Mouse (Mus musculus) cerebellum, adult 11 months (tissue): Measurements from ENCODE around the gene Uqcc1.

Source experiments
- DNase-seq: peaks from one replicate; pipeline ENCODE4 v3.0.0; 2022

The Uqcc1 gene

DNA sequence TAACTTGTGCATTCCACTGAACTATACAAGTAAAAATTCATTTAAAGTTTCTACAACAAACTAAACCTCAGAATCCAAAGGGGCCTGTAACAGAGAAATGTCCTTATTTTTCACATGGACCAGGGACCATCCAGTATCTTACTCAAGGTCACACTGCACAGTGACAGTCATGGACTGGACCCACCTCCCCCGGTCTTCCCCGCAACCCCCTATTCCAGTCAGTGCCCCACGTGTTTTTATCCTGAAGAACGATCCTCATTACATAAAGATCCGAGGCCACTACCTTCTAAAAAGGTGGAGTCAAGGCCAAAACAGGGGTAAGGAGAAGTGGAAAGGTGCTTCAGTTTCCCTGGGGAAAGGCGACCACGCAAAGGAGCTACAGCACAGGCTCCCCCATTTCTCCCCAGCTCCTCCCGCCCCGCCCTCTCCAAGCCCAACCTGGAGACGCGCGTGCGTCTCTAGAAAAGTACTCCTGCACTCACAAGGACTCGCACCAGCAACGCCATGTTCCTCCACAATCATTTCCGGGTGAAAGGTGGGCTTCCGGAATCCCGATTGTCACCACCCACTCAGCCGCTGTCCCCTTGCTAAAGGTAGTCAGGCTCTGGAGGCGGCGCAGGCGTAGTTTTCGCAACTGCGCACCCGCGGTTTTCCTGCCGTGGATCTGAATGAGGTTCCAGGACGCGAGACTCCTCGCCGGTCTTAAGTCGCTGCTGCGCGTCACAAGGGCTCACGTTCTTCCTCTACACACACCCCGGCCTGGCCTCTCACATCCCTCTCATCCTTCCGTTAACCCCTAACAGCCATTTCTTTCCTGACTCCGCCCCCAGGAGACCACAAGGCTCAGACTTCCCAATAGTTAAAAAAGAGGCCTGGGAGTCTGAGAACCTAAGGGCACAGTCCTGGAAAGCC lies at the start of gene Uqcc1:
Gene Uqcc1, minus strand, starts transcription at position 780 of the 912 bp plus-strand sequence.
- DNase-seq: peak; percentile 88

DNA sequence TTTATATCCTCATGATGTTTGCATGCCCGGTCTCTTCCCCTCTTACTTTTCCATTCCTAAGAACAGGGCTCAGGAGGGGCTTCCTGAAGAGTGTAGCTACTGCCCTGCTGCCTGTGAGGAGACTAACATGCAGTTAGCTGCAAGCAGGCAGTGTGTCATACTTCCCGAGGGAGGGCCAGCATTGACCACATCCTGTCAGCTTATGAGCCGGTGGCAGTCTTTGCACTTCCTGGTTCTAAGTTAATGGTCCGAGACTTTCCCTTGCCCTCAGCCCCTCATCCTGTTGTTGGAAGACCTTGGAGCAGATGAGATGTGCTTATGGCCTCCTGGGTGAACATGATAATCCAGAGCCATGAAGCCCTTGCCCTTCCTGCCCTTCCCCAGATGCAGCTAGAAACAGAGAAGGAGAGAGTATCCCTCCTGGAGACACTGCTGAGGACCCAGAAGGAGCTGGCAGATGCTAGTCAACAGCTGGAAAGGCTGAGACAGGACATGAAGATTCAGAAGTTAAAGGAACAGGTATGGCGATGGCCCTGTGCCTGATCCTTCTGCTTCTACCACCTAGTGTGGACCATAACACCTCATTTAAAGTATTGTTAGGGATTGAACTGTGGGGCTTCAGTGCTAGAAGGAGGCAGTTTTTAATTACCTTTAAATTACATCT lies 49.4 kb upstream of the Uqcc1 start:
- no peak for DNase-seq

DNA sequence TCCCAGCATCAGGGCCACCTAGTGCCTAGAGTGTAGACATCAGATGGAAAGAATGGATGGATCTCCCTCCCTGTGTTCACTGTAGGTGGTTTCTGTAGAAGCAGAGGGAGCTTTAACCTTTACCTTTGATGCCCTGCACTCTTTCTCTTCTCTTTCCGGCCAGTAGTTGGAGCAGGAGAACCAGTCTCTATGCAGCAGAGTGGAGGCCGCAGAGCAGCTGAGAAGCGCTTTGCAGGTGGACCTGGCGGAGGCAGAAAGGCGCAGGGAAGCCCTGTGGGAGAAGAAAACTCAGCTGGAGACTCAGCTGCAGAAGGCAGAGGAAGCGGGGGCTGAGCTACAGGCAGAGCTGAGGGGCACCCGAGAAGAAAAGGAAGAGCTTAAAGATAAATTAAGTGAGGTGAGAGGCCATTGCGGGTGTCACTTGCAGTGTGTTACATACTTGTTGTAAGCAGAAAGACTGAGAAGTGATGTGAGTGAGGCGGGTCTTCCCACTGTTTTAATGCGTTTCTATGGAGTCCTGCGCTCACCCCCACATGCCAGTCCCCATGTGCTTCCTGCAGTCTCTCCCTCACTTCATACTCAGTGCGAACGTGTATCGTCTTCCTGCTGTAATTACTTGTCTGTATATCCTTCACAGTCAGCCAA lies 44.1 kb upstream of the Uqcc1 start:
- DNase-seq: no peak

DNA sequence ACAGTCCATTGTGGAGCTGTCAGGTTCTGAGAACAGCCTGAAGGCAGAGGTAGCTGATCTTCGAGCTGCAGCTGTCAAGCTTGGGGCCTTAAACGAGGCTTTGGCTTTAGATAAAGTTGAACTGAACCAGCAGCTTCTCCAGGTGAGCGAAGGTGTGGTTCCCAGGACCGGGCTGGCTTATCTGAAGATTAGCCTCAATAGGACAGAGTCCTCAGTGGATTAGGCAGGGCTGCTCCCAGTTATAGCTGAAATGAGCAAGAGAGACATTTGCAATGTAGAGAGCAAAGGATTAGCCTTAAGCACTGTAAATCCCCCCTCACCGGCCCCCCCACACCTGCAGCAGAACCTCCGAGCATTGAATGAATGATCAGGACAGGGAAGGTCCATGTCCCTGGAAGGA lies 43.2 kb upstream of the Uqcc1 start:
- DNase-seq: no peak

DNA sequence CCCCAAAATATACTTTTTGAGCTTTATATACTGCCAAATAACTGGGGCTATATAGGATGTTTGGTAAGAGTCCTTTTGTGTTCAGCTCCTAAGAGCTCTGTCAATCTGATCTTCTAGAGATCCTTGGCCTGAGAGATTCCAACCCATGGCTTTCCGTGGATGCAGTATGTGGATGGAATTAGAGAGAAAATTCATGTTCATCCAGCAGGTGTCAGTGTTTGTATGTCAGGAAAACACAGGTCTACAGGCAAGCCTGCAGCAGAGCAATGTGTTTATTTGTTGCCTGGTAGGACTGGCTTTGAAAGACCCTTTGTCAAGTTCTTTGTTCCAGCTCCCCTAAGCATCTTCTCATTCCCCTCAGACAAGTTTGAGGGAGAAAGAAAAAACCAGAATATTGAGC lies 32.9 kb upstream of the Uqcc1 start:
- DNase-seq: no peak

DNA sequence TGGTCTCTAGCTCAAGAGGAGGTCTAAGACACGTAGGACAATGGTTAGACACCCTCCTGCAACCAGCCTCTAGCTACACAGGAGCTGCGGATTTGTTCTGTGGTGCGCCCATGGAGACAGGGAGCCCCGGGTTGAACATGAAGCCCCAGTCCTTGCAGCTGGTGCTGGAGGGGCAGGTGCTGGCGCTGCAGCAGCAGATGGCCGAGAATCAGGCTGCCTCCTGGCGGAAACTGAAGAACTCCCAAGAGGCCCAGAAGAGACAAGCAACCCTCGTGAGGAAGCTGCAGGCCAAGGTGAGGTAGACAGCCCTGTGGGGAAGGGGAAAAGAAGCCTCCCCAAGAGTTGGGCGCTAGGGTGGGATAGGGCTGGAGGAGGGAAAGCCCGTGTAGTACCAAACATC lies 31.8 kb upstream of the Uqcc1 start:
- DNase-seq: no peak

DNA sequence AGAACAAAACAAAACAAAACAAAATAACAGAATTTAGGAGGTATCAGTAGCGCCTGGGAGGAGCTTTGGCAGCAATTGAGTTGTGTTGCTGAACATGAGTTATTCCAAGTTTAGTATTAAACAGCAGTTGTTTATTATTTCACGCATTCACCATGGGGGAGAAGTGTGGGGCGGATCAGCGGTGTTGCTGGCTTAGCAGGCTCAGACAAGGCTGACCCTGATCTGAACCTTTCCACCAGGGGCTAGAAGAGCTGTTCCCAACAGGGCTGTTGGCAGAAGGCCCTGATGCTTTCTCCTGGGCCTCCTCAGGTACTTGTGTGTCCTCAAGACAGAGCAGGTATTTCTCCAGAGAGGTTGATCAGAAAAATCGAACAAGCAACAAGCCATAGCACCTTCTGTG lies 29.9 kb upstream of the Uqcc1 start:
- no peak for DNase-seq

DNA sequence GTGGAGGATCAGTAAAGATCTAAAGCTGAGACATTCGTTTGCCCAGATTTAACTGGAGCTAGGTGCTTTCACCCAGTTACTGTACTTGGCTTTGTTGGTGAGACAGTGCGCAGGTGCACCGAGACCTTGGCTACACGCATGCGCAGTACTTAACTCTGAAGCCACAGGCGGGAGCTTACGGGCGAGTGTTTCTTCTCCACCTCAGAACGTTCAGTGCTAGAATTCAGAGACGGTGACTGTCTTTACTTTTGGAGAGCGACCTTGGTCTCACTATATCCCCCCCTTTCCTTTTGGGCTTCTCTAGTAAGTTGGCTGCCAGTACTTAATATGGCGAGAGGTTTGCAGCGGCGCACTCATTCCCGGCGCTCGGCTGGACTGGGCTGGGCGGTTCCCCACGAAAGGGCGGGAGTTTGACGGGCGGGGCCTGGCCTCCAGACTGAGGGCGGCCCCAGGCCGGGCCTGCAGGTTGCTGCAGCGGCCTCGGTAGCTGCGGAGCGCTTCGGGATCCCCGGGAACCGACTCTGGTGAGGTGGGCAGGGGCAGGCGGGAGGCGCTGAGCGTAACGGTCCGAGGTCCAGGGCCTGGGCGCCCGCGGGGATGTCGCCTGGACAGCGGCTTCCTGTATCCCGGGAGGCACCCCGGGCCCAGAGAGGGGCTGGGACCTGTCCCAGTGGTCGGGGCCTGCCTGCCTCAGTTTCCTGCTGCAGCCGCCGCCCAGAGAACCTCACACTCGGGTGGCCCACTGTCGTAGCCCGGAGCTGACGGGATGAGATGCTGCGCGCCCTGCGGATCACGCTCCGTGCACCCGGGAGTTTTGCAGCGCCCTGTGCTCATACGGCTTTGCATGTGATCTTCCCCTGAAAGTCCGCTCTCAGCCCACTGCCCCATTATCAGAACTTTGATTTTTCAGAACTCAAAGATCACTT lies 26.3 kb upstream of the Uqcc1 start, which contains the start of gene Cep250:
Gene Cep250, plus strand, starts transcription at position 325 of the 926 bp plus-strand sequence.
- DNase-seq: peak; percentile 91

DNA sequence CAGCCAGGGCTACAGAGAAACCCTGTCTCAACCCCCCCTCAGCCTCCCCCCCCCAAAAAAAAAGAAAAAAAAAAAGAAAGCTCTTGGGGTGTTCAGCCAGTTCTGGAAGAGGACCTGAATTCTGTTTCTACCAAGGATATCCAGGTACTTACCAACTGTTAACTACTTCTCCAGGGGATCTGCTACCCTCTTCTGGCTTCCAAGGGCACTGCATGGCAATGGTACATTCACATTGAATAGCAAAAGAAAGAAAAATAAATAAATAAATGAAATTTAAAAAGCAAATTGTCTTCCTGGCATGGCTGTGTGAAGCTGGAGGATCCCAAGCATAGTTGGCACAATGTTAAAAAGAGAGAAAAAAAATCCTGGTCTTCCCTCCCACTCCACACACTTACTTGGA lies 21.9 kb upstream of the Uqcc1 start:
- DNase-seq: peak; percentile 59

DNA sequence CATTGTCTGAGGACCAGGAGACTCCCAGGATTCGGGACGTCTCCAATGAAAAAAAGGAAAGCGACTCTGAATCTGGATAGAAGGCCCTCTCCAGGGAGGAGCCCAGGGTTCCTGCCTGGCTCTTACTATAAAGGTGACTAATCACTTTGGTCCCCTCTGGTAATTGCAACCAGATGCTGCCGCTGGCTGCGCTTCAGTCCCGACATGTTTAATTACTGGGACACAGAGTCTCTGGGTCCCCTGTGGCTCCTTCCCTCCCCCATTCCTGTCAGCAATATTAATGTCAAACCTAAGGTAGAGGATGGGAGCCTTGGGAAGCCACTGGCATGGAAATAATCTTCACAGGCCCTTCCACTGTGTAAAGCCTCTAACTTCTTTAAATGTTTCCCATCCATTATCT lies 19.3 kb upstream of the Uqcc1 start:
- DNase-seq: no peak

DNA sequence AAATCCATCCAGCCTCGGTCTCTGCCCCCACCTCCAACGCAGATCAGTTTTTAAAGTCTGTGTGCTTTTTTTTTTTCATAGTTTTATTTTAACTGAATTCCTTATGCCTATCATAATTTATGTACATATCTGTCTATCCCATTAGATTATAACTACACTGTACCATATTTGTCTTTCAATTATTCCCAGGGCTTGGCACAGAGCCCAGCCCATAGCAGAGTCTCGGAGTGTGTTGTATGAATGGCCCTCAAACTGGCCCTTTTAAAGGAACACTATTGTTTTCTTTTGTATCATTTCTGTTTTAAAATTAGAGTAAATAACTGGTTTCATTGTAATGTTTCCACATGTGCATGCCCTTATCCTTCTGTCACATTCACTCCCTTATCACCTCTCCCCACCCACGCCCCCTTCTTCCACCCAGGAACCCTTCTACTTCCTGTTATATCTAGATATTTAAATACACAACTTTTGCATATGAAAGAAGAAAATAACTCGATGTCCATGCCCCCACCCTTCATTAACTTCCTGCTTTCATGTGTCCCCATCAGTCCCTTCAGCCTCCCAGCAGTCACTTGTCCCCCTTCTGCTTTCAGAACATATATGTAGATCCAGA lies 17.4 kb upstream of the Uqcc1 start:
- no peak for DNase-seq

DNA sequence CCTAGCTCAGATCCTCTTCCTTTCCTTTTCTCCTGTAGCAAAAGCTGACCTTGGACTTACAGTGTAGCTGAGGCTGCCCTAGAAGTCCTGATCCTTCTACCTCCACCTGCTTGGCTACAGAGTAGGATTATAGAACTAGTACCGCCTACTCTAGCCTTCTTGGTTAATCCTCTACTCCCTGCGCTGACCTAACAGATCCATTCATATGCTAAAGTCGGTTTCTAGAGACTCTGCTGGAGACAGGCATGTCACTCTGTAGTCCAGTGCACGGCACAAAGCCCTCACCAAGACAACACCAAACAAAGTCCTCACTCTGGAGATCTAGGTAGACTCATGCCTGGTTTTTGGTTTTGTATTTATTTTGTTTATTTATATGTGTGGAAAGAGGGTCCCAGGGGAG lies 16.4 kb upstream of the Uqcc1 start:
- DNase-seq: no peak

DNA sequence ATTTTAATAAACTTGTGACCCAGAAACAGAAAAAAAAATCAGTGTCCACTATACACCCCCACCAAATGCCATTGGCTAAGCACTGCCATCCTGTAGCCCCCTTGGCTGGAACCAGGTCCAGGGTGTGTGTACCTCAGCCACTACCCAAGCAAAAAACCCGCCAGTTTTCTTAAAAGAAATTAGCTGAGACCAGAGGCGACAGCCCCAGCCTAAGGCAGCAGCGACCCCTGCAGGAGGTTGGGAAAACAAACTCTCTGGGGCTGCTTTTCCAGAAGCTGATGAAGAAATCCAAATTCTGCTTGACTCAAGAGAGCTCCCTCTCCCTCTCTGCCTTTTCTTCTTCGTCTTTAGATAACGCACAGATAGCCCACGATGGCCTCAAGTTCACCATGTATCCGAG lies 16.0 kb upstream of the Uqcc1 start:
- peak; percentile 41 for DNase-seq

DNA sequence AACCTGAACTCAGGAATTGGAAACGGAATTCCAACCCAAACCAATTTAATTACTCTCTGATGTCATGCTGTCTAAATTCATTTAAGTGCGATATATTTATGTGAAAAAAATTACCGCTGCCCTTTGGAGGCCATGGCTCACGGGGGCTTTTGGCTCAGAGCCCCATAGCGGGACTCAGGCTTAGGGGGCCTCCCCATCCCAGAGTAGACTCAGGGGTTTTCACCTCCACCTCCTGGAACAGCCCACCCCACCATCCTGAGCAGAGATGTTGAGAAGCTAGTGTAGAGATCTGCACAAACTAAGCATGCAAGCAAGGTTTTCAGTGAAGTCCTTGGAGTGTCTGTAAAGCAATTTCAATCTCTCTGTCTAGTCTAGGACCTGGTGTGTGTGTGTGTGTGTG lies 15.5 kb upstream of the Uqcc1 start:
- DNase-seq: no peak

DNA sequence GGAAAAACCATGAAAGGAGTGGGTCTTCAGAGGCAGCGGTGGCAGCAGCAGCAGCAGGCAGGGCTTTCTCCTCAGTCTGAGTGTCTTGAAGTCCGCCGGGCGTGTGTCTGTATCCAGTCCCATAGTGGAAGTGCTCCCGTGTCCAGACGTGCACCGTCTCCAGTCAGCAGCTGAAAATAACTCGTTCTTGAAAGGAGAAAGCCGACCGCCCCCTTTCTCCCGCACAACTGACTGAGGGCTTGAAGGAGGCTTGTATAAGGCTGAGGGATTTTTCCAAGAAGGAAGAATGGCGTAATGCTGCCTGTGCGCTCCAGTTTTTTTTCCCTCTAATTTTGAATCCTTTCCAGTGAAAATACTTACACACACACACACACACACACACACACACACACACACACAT lies 15.0 kb upstream of the Uqcc1 start, which contains the start of gene Gdf5:
Gene Gdf5, minus strand, starts transcription at position 244 of the 400 bp plus-strand sequence.
- no peak for DNase-seq

DNA sequence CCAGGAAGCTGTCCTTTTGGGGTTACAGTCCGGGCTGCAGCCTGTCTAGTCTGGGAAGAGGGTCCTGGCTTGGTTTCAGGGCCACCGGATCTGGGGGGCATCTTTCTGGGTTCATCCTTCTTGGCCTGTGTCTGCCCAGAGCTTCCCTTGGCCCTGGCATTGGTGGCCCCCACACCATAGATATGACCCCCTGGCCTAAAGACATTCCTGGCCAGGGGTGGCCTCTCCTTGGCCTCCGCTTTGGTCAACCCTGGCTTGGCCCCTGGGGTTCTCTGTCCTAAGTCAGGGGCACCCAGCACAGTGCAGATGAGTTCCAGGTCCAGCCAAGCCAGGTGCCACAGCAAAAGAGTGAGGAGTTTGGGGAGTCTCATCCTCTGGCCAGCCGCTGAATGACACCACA lies 14.6 kb upstream of the Uqcc1 start:
- no peak for DNase-seq

DNA sequence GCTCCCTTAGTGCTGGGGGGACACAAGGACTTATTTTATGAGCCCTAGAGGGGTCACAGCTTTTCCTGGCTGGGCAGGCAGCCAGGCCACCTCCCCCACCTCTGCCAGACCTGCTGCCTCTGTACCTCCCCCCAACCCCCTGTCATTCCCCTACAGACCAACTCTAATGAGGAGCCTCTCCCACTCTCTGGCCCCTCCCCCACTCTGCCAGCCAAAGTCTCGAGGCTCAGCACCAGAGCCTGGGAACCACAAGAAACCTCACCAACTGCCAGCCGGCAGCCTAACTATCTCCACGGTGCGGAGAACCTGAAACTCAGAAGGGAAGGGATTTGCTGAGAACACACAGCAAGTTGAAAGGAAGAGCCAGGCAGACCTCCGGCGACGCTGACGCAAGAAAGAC lies 13.4 kb upstream of the Uqcc1 start:
- DNase-seq: no peak

DNA sequence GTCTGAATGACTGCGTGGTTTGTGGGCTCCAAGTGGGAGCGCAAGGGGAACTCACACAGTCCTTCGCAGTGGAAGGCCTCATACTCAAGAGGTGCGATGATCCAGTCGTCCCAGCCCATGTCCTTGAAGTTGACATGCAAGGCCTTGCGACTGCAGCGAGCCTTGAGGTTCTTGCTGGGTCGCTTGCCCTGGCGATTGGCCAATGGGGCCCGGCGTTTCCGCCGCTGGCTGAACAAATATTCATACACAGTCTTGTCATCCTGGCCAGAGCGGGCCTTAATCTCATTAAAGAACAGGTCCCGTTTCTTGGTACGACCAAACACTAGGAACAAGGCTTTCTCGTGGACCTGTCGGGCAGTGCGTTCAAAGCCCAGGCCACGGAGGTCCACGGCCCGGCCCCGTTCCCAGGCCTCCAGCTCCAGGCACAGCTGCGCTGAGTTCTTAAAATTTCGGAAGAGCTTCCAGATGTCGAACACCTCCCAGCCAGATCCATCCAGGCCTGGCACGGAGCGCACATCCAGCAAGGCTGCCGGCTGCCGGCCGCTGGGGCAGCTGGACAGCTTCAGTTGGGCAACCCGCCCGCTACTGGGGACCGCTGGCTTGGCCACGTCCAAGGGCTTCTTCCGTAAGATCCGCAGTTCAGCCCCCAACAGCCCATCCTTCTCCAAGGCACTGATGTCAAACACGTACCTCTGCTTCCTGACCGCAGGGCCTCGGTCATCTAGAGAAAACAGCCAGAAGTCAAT lies 11.8 kb upstream of the Uqcc1 start:
- DNase-seq: no peak

DNA sequence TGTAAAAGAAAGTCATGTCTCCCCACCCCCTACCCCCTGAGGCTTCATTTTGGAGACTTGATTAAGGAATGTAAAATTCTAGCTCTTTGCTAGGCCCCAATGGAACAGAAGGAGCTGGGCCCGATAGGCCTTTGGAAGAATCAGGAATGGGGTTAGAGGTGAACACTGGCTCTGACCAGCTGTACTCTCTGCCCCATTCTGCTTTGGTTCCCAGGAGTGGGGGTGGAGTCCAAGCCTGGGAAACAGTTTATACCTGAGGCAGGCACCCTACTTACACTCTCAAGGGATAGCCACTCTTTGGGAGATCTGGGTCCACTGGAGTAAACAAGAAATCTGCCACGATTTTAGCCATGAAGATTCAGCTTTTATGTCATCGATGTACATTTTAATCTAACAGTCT lies 10.6 kb upstream of the Uqcc1 start, which contains the start of gene Gm15557:
Gene Gm15557, plus strand, starts transcription at position 48 of the 400 bp plus-strand sequence.
- DNase-seq: no peak

DNA sequence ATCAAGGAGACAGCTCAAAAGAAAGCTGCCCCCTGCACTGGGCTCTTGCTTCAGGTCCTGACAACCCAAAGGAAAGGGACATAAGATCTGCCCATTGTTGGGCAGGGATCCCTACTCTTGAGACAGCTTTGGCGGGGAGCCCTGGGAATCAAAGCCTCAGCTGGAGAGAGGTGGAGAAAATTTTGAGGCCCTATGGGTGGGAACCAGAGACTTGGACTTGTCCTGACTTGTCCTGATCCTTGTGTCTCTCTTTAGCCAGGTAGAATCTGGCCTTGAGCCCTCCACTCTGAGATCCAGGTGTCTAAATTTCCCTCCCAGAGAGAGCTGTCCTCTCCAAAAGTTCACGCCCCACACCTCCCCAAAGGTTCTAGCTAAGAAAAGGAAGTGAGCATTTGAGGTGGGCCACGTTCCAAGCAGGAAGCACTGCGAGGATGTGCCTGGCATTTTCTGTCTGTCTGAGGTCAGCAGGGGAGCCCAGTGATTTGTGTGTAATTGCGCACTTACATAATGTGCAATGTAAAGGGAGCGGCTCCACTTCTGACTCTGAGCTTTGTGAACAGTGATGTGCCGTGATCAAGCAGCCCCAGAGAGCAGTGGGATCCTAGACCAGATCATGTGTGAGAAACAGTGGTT lies 9.9 kb upstream of the Uqcc1 start:
- DNase-seq: no peak
